Mouse (Mus musculus) heart, embryonic 12.5 days (tissue): Measurements from ENCODE around the gene Slc6a18. TPM values are rescaled to one million over a fixed set of nuclear protein-coding genes. Genes with fewer than 3 reads are reported as not detected.

Experiments
- ATAC-seq: fragments of 200-750 bp; cut with Nextera tagmentation; 2 replicates; pipeline ENCODE4 v1.8.0; 2017; ENCODE audit warnings: moderate TSS enrichment, moderate library complexity; ENCODE audit not compliant: insufficient number of reproducible peaks, low FRiP score
- H3K27ac ChIP-seq: fragments of 300-500 bp; sonication (generic); 2 replicates; pipeline ENCODE4 v1.5.1; 2016; ENCODE audit warnings: mild to moderate bottlenecking, moderate library complexity; ENCODE audit not compliant: poor library complexity, severe bottlenecking
- H3K27me3 ChIP-seq: fragments of 300-500 bp; sonication (generic); replicated peaks from 2 replicates; pipeline ENCODE4 v1.6.1; 2016; ENCODE audit warnings: mild to moderate bottlenecking, moderate library complexity
- H3K36me3 ChIP-seq: fragments of 300-500 bp; sonication (generic); 2 replicates; pipeline ENCODE4 v1.6.1; 2016; ENCODE audit warnings: mild to moderate bottlenecking, moderate library complexity
- H3K4me1 ChIP-seq: fragments of 300-500 bp; sonication (generic); replicated peaks from 2 replicates; pipeline ENCODE4 v1.6.1; 2016; ENCODE audit warnings: mild to moderate bottlenecking
- H3K4me2 ChIP-seq: fragments of 300-500 bp; sonication (generic); 2 replicates; pipeline ENCODE4 v1.6.1; 2016; ENCODE audit warnings: mild to moderate bottlenecking, moderate library complexity
- H3K4me3 ChIP-seq: fragments of 300-500 bp; sonication (generic); 2 replicates; pipeline ENCODE4 v1.5.1; 2016; ENCODE audit warnings: mild to moderate bottlenecking
- H3K9ac ChIP-seq: fragments of 300-500 bp; sonication (generic); 2 replicates; pipeline ENCODE4 v1.6.1; 2016; ENCODE audit warnings: mild to moderate bottlenecking, moderate library complexity
- H3K9me3 ChIP-seq: fragments of 300-500 bp; sonication (generic); replicated peaks from 2 replicates; pipeline ENCODE4 v1.6.1; 2016; ENCODE audit warnings: mild to moderate bottlenecking, moderate library complexity
- WGBS: fragments of 180-500 bp; shearing (Covaris S2); methylation state at CpG from one replicate; pipeline ENCODE4 v1.1.7; 2016; 5-methylcytosine and 5-hydroxymethylcytosine counted together
- polyA plus RNA-seq: library from polyadenylated mRNA; unstranded; fragments of >200 nt; fragmentation: Nextera tagmentation; extraction: Ambion mirVana; gene quantifications from 2 replicates; pipeline ENCODE4 v1.2.1, GENCODE M21; 2016

The Slc6a18 gene
- polyA plus RNA-seq, 1 experiment from 2014 or later = not detected

DNA sequence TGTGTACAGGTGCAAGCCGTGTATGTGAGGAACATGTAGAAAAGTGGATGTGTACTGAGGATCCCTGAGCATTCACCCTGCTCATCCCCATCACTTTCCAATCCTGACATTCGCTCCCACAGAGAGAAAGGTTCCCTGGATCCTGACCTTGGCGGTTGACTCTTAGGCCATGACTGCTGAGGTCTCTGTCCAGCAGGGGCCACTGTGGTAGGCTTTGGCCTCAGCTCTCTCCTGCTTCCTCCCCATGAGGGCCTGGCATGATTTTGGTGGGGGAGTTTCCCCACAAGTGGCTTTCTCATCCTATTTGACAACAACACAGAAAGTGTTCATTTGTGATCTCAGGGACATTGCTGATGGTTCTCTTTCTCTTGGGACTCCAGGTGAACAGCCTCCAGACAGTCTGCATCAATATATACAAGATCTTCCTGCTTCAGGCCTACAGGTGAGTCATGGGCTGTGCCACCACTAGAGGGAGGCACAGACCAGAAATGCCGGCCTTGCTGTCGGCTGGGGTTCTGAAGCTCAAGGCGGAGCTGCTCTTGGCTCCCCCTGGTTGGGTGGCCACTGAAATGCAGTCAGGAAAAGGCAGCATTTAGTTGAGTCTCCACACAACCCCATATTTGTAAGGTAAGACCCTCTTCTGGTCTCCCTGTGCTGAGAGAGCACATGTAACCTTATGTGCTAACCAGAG, 31.3 kb downstream of the Slc6a18 start:
- Histone ChIP-seq H3K27me3 (no peaks in the 10 kb centered on the region), H3K4me3 (no peak overlapping the region), H3K27ac (no peak overlapping the region), H3K9me3 (no peaks in the 10 kb centered on the region), H3K4me1 (no peaks in the 10 kb centered on the region), H3K4me2 (no peak overlapping the region), H3K9ac (no peak overlapping the region), H3K36me3 (no peaks in the 10 kb centered on the region; the same call in 1 of the 2 replicates)
- WGBS = 42% methylated on average over 6 of the region's 6 CpGs
- no peak for ATAC-seq

DNA sequence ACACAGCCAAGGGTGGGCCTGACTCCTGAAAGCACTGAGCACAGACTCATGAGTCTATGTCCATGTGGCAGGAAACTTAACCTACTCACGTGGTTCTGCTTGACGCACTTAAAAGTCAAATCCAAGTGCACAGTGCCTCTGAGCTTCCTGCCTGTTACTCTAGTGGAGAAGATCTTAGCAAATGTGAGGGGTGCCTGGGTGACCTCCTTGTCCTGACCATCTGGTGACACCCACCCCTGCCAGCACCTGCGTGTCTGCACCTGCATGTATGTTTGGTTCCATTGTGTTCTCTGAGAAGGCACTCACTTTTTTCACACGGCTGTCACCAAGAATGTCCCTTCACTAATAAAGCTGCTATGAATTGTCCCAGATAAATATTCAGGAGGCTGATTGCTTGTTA, 36.5 kb downstream of the Slc6a18 start:
- Histone ChIP-seq H3K27ac (no peak overlapping the region), H3K27me3 (no peaks in the 10 kb centered on the region), H3K9ac (no peak overlapping the region), H3K36me3 (no peaks in the 10 kb centered on the region), H3K9me3 (no peaks in the 10 kb centered on the region), H3K4me3 (no peak overlapping the region), H3K4me2 (no peak overlapping the region), H3K4me1 (no peaks in the 10 kb centered on the region)
- WGBS = 85% methylated on average over 4 of the region's 4 CpGs
- ATAC-seq = no peak

DNA sequence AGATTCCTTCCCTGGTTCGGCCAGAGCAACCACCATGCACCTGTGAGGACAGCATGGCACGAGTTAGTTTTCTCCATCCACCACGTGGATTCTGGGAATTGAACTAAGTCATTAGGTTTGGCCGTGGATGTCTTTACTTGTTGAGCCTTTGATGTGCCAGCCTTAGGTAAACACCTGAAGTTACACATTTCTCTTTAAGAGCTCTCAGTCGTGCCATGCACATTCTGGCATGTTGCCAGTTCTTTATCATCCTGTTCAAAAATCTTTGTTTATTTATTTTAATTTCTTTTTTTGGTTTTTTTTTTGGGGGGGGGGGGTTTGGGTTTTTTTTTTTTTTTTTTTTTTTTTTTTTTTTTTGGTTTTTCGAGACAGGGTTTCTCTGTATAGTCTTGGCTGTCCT, 40.0 kb downstream of the Slc6a18 start:
- Histone ChIP-seq H3K4me3 (no peak overlapping the region), H3K27me3 (no peaks in the 10 kb centered on the region), H3K9me3 (no peaks in the 10 kb centered on the region), H3K36me3 (peaks cover 11% of the 10 kb centered on the region), H3K4me1 (no peaks in the 10 kb centered on the region), H3K4me2 (no peak overlapping the region), H3K27ac (no peak overlapping the region), H3K9ac (no peak overlapping the region)
- no peak for ATAC-seq
- 74% methylated on average over 5 of the region's 6 CpGs for WGBS

GRCm38 (mm10) chr13:73631837-73632236, 46.0 kb downstream of the Slc6a18 start:
- no peak overlapping the region for H3K27ac ChIP-seq
- ATAC-seq = no peak
- H3K4me1 ChIP-seq = peaks cover 8% of the 10 kb centered on the region
- H3K9ac ChIP-seq = no peak overlapping the region
- WGBS = 83% methylated on average over 3 of the region's 3 CpGs
- H3K4me3 ChIP-seq = no peak overlapping the region
- H3K4me2 ChIP-seq = no peak overlapping the region
- peaks cover 11% of the 10 kb centered on the region; the same call in 1 of the 2 replicates for H3K27me3 ChIP-seq
- H3K9me3 ChIP-seq = no peaks in the 10 kb centered on the region
- peaks cover 16% of the 10 kb centered on the region for H3K36me3 ChIP-seq

GRCm38 (mm10) chr13:73628586-73629113, 49.2 kb downstream of the Slc6a18 start:
- Histone ChIP-seq H3K27me3 (peaks cover 11% of the 10 kb centered on the region; the same call in 1 of the 2 replicates), H3K4me2 (no peak overlapping the region), H3K4me1 (peaks cover 8% of the 10 kb centered on the region), H3K9ac (no peak overlapping the region), H3K36me3 (0 out of 2 replicates have a peak, but pooled peaks cover 4% of the 10 kb centered on the region), H3K27ac (no peak overlapping the region), H3K4me3 (no peak overlapping the region), H3K9me3 (no peaks in the 10 kb centered on the region)
- ATAC-seq = no peak
- 77% methylated on average over 11 of the region's 11 CpGs for WGBS

DNA sequence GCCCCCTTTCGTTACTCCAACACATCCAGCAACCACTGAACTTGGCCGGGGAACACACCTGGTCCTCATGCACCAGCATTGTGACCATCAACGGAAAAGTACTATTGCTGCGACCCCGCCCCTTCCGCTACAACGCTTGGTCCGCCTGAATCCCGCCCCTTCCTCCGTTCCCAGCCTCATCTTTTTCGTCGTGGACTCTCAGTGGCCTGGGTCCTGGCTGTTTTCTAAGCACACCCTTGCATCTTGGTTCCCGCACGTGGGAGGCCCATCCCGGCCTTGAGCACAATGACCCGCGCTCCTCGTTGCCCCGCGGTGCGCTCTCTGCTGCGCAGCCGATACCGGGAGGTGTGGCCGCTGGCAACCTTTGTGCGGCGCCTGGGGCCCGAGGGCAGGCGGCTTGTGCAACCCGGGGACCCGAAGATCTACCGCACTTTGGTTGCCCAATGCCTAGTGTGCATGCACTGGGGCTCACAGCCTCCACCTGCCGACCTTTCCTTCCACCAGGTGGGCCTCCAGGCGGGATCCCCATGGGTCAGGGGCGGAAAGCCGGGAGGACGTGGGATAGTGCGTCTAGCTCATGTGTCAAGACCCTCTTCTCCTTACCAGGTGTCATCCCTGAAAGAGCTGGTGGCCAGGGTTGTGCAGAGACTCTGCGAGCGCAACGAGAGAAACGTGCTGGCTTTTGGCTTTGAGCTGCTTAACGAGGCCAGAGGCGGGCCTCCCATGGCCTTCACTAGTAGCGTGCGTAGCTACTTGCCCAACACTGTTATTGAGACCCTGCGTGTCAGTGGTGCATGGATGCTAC, 50.9 kb downstream of the Slc6a18 start, which contains the start of gene Tert:
TSS of gene Tert (plus strand) at position 167 of the 805 bp plus-strand sequence.
- Histone ChIP-seq H3K4me3 (peak within 1 kb of the TSS; percentile 73), H3K4me1 (peaks cover 8% of the 10 kb centered on the region), H3K9ac (peak within 1 kb of the TSS; percentile 77), H3K27me3 (peaks cover 11% of the 10 kb centered on the region; the same call in 1 of the 2 replicates), H3K4me2 (peak within 1 kb of the TSS; percentile 97), H3K27ac (no peak within 1 kb of the TSS), H3K36me3 (0 out of 2 replicates have a peak, but pooled peaks cover 8% of the 10 kb centered on the region), H3K9me3 (no peaks in the 10 kb centered on the region)
- 13% methylated on average over 47 of the region's 47 CpGs for WGBS
- peak; percentile 51 for ATAC-seq

DNA sequence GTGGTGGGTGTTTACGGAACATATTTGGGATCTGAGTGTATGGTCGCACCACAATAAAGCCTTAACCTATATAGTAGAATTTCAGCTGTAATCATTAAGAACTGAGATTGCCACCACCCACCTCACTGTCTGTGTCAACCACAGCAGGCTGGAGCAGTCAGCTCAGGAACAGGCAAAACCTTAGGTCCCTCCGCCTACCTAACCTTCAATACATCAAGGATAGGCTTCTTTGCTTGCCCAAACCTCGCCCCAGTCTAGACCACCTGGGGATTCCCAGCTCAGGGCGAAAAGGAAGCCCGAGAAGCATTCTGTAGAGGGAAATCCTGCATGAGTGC, 51.4 kb downstream of the Slc6a18 start:
- peak; percentile 4; the same call in 1 of the 2 replicates for ATAC-seq
- WGBS = 38% methylated on average over 6 of the region's 6 CpGs
- H3K36me3 ChIP-seq = peaks cover 13% of the 10 kb centered on the region
- H3K27ac ChIP-seq = no peak overlapping the region
- H3K4me3 ChIP-seq = peak overlapping the region; percentile 73
- H3K9ac ChIP-seq = peak overlapping the region; percentile 77; the same call in 1 of the 2 replicates
- H3K27me3 ChIP-seq = peaks cover 11% of the 10 kb centered on the region; the same call in 1 of the 2 replicates
- peaks cover 8% of the 10 kb centered on the region for H3K4me1 ChIP-seq
- H3K4me2 ChIP-seq = peak overlapping the region; percentile 97
- H3K9me3 ChIP-seq = no peaks in the 10 kb centered on the region

DNA sequence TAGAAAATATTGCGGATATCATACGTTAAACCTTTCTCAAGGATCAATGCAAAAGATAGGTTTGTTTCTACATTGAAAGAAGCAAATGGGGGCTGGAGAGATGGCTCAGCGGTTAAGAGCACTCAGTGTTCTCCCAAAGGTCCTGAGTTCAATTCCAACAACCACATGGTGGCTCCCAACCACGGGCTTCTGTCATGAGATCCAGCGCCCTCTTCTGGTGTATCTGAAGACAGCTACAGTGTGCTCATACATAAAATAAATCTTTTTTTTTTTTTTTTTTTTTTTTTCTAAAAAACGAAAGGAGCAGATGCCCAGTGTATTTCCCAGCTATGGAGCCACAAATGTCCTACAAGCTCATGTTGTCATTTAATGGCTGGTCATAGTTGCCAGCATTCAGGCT, 57.2 kb downstream of the Slc6a18 start:
- Histone ChIP-seq H3K9ac (no peak overlapping the region), H3K27me3 (no peaks in the 10 kb centered on the region), H3K36me3 (peaks cover 63% of the 10 kb centered on the region), H3K4me1 (no peaks in the 10 kb centered on the region), H3K4me2 (no peak overlapping the region), H3K4me3 (no peak overlapping the region), H3K9me3 (no peaks in the 10 kb centered on the region), H3K27ac (no peak overlapping the region)
- 71% methylated on average over 6 of the region's 6 CpGs for WGBS
- ATAC-seq = no peak

DNA sequence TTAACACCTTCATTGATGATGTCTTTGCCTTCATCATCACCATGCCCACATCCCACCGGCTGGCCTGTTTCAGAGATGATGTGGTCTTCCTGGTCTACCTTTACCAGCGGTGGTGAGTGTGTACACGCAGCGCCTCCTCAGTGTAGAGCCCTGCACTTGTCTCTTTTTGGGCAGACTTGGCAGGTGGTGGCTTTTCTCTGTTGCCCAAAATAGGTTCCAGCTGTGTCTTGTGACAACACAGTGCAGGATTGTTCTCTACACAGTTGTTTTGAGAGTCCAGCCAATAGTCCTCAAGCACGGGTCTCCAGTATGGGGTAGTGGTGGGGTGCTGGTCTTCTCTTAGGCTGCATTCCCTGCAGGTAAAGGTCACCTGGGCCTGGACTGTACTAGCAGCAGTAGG, 59.4 kb downstream of the Slc6a18 start:
- no peaks in the 10 kb centered on the region for H3K4me1 ChIP-seq
- no peak overlapping the region for H3K4me2 ChIP-seq
- peaks cover 86% of the 10 kb centered on the region for H3K36me3 ChIP-seq
- no peak overlapping the region for H3K9ac ChIP-seq
- no peaks in the 10 kb centered on the region for H3K27me3 ChIP-seq
- no peak overlapping the region for H3K4me3 ChIP-seq
- WGBS = 92% methylated on average over 5 of the region's 5 CpGs
- no peaks in the 10 kb centered on the region for H3K9me3 ChIP-seq
- no peak for ATAC-seq
- H3K27ac ChIP-seq = no peak overlapping the region
